Mouse (Mus musculus) liver, postnatal 0 days (tissue): ENCODE results near the gene Yars.

Experiments used
- CTCF ChIP-seq: sonication (generic); IDR thresholded peaks from 2 replicates; pipeline ENCODE4 v1.5.1; 2016; ENCODE audit warnings: antibody characterized with exemption, low read depth
- EP300 ChIP-seq: IDR thresholded peaks from 2 replicates; pipeline ENCODE4 v1.6.1; 2016; ENCODE audit warnings: antibody characterized with exemption, low read depth, mild to moderate bottlenecking

GRCm38 (mm10) chr4:129266191-129266590 lies 76.6 kb downstream of the Yars start:
- TF ChIP-seq CTCF: no peak
- TF ChIP-seq EP300: no peak
